Mouse (Mus musculus): ENCODE measurements at regions not wholly inside any gene's neighbourhood (a gene's known extent, or its start where the extent isn't known, plus 50 kb on each side); places are given as distances from the start of the nearest gene placed in this dataset.

DNA sequence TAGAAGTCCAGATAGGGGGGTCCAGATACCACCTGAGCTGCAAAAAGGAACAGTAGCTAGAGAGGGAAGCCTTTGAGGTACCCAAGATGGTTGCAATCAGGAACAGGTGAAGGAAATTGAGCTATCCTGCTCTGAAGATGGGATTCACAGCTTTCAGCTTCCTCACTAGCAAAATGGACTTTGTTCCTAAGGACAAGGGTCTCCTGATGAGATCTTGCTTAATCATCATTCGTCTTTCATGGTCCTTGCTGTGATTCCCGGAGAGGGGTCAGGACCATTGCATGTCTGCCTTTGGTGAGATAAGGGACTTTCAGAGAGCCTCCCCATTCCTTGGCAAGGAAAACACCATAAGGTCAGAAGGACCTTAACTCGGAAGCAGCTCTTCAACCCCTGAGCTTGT lies 549.4 kb upstream of the Mgmt start:
- TF ChIP-seq CTCF (IDR thresholded peaks at IDR 0.05; ENCODE audit: low read depth, low read length) (no peak), POLR2A (IDR thresholded peaks at IDR 0.05; ENCODE audit: extremely low read depth, insufficient read depth, low read length) (no peak)
